Mouse (Mus musculus) MEL (cell line): ENCODE results near the gene Ugt1a2. TPM values are rescaled to one million over a fixed set of nuclear protein-coding genes. Genes with fewer than 3 reads are reported as not detected.

Experiments
- DNase-seq: peaks from one replicate; pipeline ENCODE4 v3.0.0; 2011; ENCODE audit warnings: low read depth, low spot score
- H3K27ac ChIP-seq: 2 replicates; pipeline ENCODE4 v1.5.1; 2012; ENCODE audit warnings: low read depth, mild to moderate bottlenecking, control low read depth, low read length, moderate library complexity; ENCODE audit not compliant: control insufficient read depth
- H3K27me3 ChIP-seq, 2 experiments: fragments of 150-350 bp in 1 of 2; sonication (generic) in 1 of 2; 2 replicates each; pipeline ENCODE4 v1.6.1; 2012; ENCODE audit warnings: low read length in 2 of 2, mild to moderate bottlenecking in 2 of 2, improper control_type of control experiment in 1 of 2, moderate library complexity in 1 of 2; ENCODE audit not compliant: insufficient read depth in 2 of 2, control insufficient read depth in 1 of 2
- H3K36me3 ChIP-seq, 2 experiments: 2 replicates each; pipeline ENCODE4 v1.6.1; 2012 to 2014; ENCODE audit warnings: low read length in 2 of 2, improper control_type of control experiment in 1 of 2, inconsistent platforms in 1 of 2, mild to moderate bottlenecking in 1 of 2; ENCODE audit not compliant: insufficient read depth in 2 of 2, control insufficient read depth in 1 of 2
- H3K4me1 ChIP-seq, 2 experiments: fragments of 150-350 bp in 1 of 2; sonication (generic) in 1 of 2; 2 replicates each; pipeline ENCODE4 v1.6.1; 2012; ENCODE audit warnings: low read length in 2 of 2, improper control_type of control experiment in 1 of 2, mild to moderate bottlenecking in 1 of 2; ENCODE audit not compliant: insufficient read depth in 2 of 2, control insufficient read depth in 1 of 2
- H3K4me3 ChIP-seq, 2 experiments: fragments of 150-350 bp in 1 of 2; sonication (generic) in 1 of 2; 2 replicates each; pipeline ENCODE4 v1.5.1; 2012; ENCODE audit warnings: low read depth in 2 of 2, low read length in 2 of 2, mild to moderate bottlenecking in 2 of 2, moderate library complexity in 2 of 2, control low read depth in 1 of 2, improper control_type of control experiment in 1 of 2; ENCODE audit not compliant: control insufficient read depth in 1 of 2, insufficient read depth in 1 of 2
- H3K79me2 ChIP-seq: 2 replicates; pipeline ENCODE4 v1.6.1; 2012; ENCODE audit warnings: mild to moderate bottlenecking, low read length, moderate library complexity; ENCODE audit not compliant: control insufficient read depth, poor library complexity, insufficient read depth
- H3K9ac ChIP-seq: 2 replicates; pipeline ENCODE4 v1.6.1; 2012; ENCODE audit warnings: low read depth, mild to moderate bottlenecking, control low read depth, low read length, moderate library complexity; ENCODE audit not compliant: control insufficient read depth, poor library complexity, severe bottlenecking
- H3K9me3 ChIP-seq: fragments of 150-350 bp; sonication (generic); replicated peaks from 2 replicates; pipeline ENCODE4 v1.6.1; 2012; ENCODE audit warnings: mild to moderate bottlenecking, low read length, improper control_type of control experiment, moderate library complexity; ENCODE audit not compliant: insufficient read depth
- BHLHE40 ChIP-seq: IDR thresholded peaks from 2 replicates; pipeline ENCODE4 v1.6.1; 2012; ENCODE audit warnings: low read depth, mild to moderate bottlenecking, inconsistent platforms, low read length, improper control_type of control experiment, borderline replicate concordance
- GABPA ChIP-seq: IDR thresholded peaks from 2 replicates; pipeline ENCODE4 v1.6.1; 2012; ENCODE audit warnings: low read depth, mild to moderate bottlenecking, inconsistent platforms, low read length, improper control_type of control experiment, moderate library complexity
- GATA1 ChIP-seq: IDR thresholded peaks from 2 replicates; pipeline ENCODE4 v1.6.1; 2011; ENCODE audit warnings: low read depth, low read length, improper control_type of control experiment
- KAT2A ChIP-seq: conservative IDR thresholded peaks from 2 replicates; pipeline ENCODE4 v1.6.1; 2012; ENCODE audit warnings: low read depth, low read length, improper control_type of control experiment, inconsistent platforms
- MAFK ChIP-seq: IDR thresholded peaks from 2 replicates; pipeline ENCODE4 v1.6.1; 2011; ENCODE audit warnings: low read depth, mild to moderate bottlenecking, low read length, improper control_type of control experiment, borderline replicate concordance
- MAX ChIP-seq: IDR thresholded peaks from 2 replicates; pipeline ENCODE4 v1.6.1; 2011; ENCODE audit warnings: low read length, improper control_type of control experiment
- MAZ ChIP-seq: IDR thresholded peaks from 2 replicates; pipeline ENCODE4 v1.6.1; 2012; ENCODE audit warnings: low read depth, mild to moderate bottlenecking, inconsistent platforms, low read length, improper control_type of control experiment
- MEF2A ChIP-seq: IDR thresholded peaks from 2 replicates; pipeline ENCODE4 v1.6.1; 2014; ENCODE audit warnings: low read depth, mild to moderate bottlenecking, inconsistent platforms, low read length, improper control_type of control experiment; ENCODE audit not compliant: poor library complexity, insufficient replicate concordance, severe bottlenecking; ENCODE audit errors: extremely low read depth
- MXI1 ChIP-seq: IDR thresholded peaks from 2 replicates; pipeline ENCODE4 v1.6.1; 2011; ENCODE audit warnings: mild to moderate bottlenecking, low read depth, low read length, improper control_type of control experiment
- MYB ChIP-seq: IDR thresholded peaks from 2 replicates; pipeline ENCODE4 v1.6.1; 2011; ENCODE audit warnings: mild to moderate bottlenecking, low read depth, low read length, improper control_type of control experiment
- NELFE ChIP-seq: IDR thresholded peaks from 2 replicates; pipeline ENCODE4 v1.6.1; 2011; ENCODE audit warnings: low read depth, low read length, improper control_type of control experiment
- NRF1 ChIP-seq: IDR thresholded peaks from 2 replicates; pipeline ENCODE4 v1.6.1; 2014; ENCODE audit warnings: low read depth, mild to moderate bottlenecking, inconsistent platforms, low read length, improper control_type of control experiment, moderate library complexity; ENCODE audit not compliant: poor library complexity, insufficient read depth, severe bottlenecking
- POLR2A ChIP-seq, 2 experiments: IDR thresholded peaks; 2 replicates each; pipeline ENCODE4 v1.6.1; 2011 to 2012; ENCODE audit warnings: low read length in 2 of 2, mild to moderate bottlenecking in 2 of 2, control low read depth in 1 of 2, improper control_type of control experiment in 1 of 2, low read depth in 1 of 2, moderate library complexity in 1 of 2; ENCODE audit not compliant: control insufficient read depth in 1 of 2, insufficient read depth in 1 of 2, poor library complexity in 1 of 2
- POLR2AphosphoS2 ChIP-seq: IDR thresholded peaks from 2 replicates; pipeline ENCODE4 v1.6.1; 2011; ENCODE audit warnings: low read length, improper control_type of control experiment
- POLR2AphosphoS5 ChIP-seq: IDR thresholded peaks from 2 replicates; pipeline ENCODE4 v1.6.1; 2012; ENCODE audit warnings: low read depth, borderline replicate concordance, mild to moderate bottlenecking, inconsistent platforms, low read length, moderate library complexity, mixed read lengths
- RAD21 ChIP-seq: IDR thresholded peaks from 2 replicates; pipeline ENCODE4 v1.6.1; 2011; ENCODE audit warnings: mild to moderate bottlenecking, low read depth, low read length, improper control_type of control experiment
- RCOR1 ChIP-seq: IDR thresholded peaks from 2 replicates; pipeline ENCODE4 v1.6.1; 2012; ENCODE audit warnings: low read depth, mild to moderate bottlenecking, inconsistent platforms, low read length, improper control_type of control experiment
- TAL1 ChIP-seq: IDR thresholded peaks from 2 replicates; pipeline ENCODE4 v1.6.1; 2012; ENCODE audit warnings: mild to moderate bottlenecking, inconsistent platforms, low read length, moderate library complexity, mixed read lengths
- TCF12 ChIP-seq: IDR thresholded peaks from 2 replicates; pipeline ENCODE4 v1.6.1; 2014; ENCODE audit warnings: low read depth, mild to moderate bottlenecking, inconsistent platforms, low read length, improper control_type of control experiment, moderate library complexity
- UBTF ChIP-seq: IDR thresholded peaks from 2 replicates; pipeline ENCODE4 v1.6.1; 2012; ENCODE audit warnings: low read depth, mild to moderate bottlenecking, inconsistent platforms, low read length, improper control_type of control experiment, moderate library complexity, borderline replicate concordance; ENCODE audit not compliant: insufficient read depth
- USF1 ChIP-seq: IDR thresholded peaks from 2 replicates; pipeline ENCODE4 v1.6.1; 2014; ENCODE audit warnings: low read depth, mild to moderate bottlenecking, inconsistent platforms, low read length, improper control_type of control experiment, moderate library complexity
- ZC3H11A ChIP-seq: IDR thresholded peaks from 2 replicates; pipeline ENCODE4 v1.6.1; 2012; ENCODE audit warnings: low read depth, mild to moderate bottlenecking, inconsistent platforms, low read length, improper control_type of control experiment
- ZKSCAN1 ChIP-seq: IDR thresholded peaks from 2 replicates; pipeline ENCODE4 v1.6.1; 2012; ENCODE audit warnings: low read depth, mild to moderate bottlenecking, inconsistent platforms, low read length, improper control_type of control experiment, moderate library complexity
- ZNF384 ChIP-seq: IDR thresholded peaks from 2 replicates; pipeline ENCODE4 v1.6.1; 2012; ENCODE audit warnings: low read depth, mild to moderate bottlenecking, inconsistent platforms, low read length, improper control_type of control experiment
- polyA plus RNA-seq, 2 experiments: library from polyadenylated mRNA; stranded (reverse) in 1 of 2; unstranded in 1 of 2; fragments of >175 nt in 1 of 2; fragments of >200 nt in 1 of 2; gene quantifications; 2 replicates each; pipeline versions ENCODE4 v1.2.1 to v1.2.4; 2012; ENCODE audit warnings: low replicate concordance in 2 of 2, low read depth in 1 of 2; ENCODE audit not compliant: insufficient read length in 2 of 2, insufficient read depth in 1 of 2, missing spikeins in 1 of 2
- total RNA-seq: library from RNA; depleted of rRNA; stranded (reverse); fragments of 300-350 nt; gene quantifications from 2 replicates; pipeline ENCODE4 v1.2.3, GENCODE M21; 2012

The Ugt1a2 gene
- total and polyA plus RNA-seq, 3 experiments, result not detected

GRCm38 (mm10) chr1:88225741-88226140 is 25.3 kb downstream of the Ugt1a2 start:
- Histone ChIP-seq H3K4me3 (no peak overlapping the region), H3K9ac (no peak overlapping the region), H3K36me3 (no peaks in the 10 kb centered on the region), H3K27me3 (no peaks in the 10 kb centered on the region), H3K27ac (no peak overlapping the region), H3K9me3 (no peaks in the 10 kb centered on the region), H3K79me2 (no peaks in the 10 kb centered on the region), H3K4me1 (no peaks in the 10 kb centered on the region)
- DNase-seq, result no peak
- no peak for TF ChIP-seq ZKSCAN1
- no peak for TF ChIP-seq GATA1
- TF ChIP-seq BHLHE40, result no peak
- TF ChIP-seq POLR2AphosphoS5, result no peak
- no peak for TF ChIP-seq RAD21
- TF ChIP-seq MAFK, result no peak
- TF ChIP-seq MXI1, result no peak
- TF ChIP-seq MAX, result no peak
- TF ChIP-seq GABPA, result no peak
- TF ChIP-seq RCOR1, result no peak
- TF ChIP-seq NELFE, result no peak
- TF ChIP-seq POLR2A (IDR thresholded peaks at IDR 0.05; ENCODE audit: control insufficient read depth in 1 of 2, insufficient read depth in 1 of 2, low read depth in 1 of 2, low read length in 2 of 2, poor library complexity in 1 of 2), result no peak
- TF ChIP-seq USF1, result no peak
- no peak for TF ChIP-seq UBTF
- TF ChIP-seq KAT2A, result no peak
- TF ChIP-seq TCF12, result no peak

GRCm38 (mm10) chr1:88226670-88227379 is 26.4 kb downstream of the Ugt1a2 start, which contains the start of gene Mroh2a:
Mroh2a (plus strand) TSS chr1:88226986.
- Histone ChIP-seq H3K9ac (no peak within 1 kb of the TSS), H3K4me1 (no peaks in the 10 kb centered on the region), H3K4me3 (no peak within 1 kb of the TSS), H3K36me3 (no peaks in the 10 kb centered on the region), H3K27me3 (no peaks in the 10 kb centered on the region), H3K9me3 (no peaks in the 10 kb centered on the region), H3K79me2 (no peaks in the 10 kb centered on the region), H3K27ac (no peak within 1 kb of the TSS)
- TF ChIP-seq MEF2A (no peak), NRF1 (no peak), ZNF384 (no peak), POLR2AphosphoS2 (no peak), ZC3H11A (no peak), TAL1 (no peak), MYB (no peak), POLR2A (IDR thresholded peaks at IDR 0.05; ENCODE audit: control insufficient read depth in 1 of 2, insufficient read depth in 1 of 2, low read depth in 1 of 2, low read length in 2 of 2, poor library complexity in 1 of 2) (no peak), MAZ (no peak)
- DNase-seq, result peak; percentile 35
